24 mouse cellular contexts compared by ENCODE assay signal in genomic region chr3:89472280-89472679, GRCm38 (mm10). TPM values are rescaled to one million over a fixed set of nuclear protein-coding genes. Genes with fewer than 3 reads are reported as not detected.
DNase-seq lines count a peak whose midpoint lies in the region; ATAC-seq and TF ChIP-seq lines count a peak whose summit lies in the region.
"Had no signal": no experiment of that assay in that cellular context is flagged by ENCODE, and none has a peak within 500 bp of the region (broad histone marks: within the 10 kb centered on the region; RNA-seq: fewer than 3 reads in every experiment).

No protein-coding gene starts in this region.

- no peak for TF ChIP-seq CTCF in MEL (IDR thresholded peaks at IDR 0.05 in 2 of 3, conservative IDR thresholded peaks at IDR 0.05 in 1 of 3; ENCODE audit: control insufficient read depth in 1 of 3, insufficient read depth in 1 of 3, low read depth in 2 of 3, low read length in 3 of 3, poor library complexity in 1 of 3, severe bottlenecking in 1 of 3)

- peak; percentile 59; the same call in 1 of the 2 replicates for ATAC-seq in common myeloid progenitor, adult 5-6 weeks (replicated peaks; ENCODE audit: low read depth, poor library complexity, severe bottlenecking)
- peak; percentile 42; the same call in 1 of the 2 replicates for ATAC-seq in megakaryocyte progenitor cell, adult 5-6 weeks (replicated peaks; ENCODE audit: poor library complexity)
- no peak for ATAC-seq in inflammation-experienced regulatory T-cells, adult 6 months
- ATAC-seq: activated CD4-positive, CD25-positive, alpha-beta regulatory T cell, adult 4 months; CD4-positive, CD25-positive, alpha-beta regulatory T cell, adult 4 months; forebrain, embryonic 14.5 days; forebrain, embryonic 16.5 days; Patski had no signal

- H3K4me3 ChIP-seq in MEL (ENCODE audit: control insufficient read depth in 1 of 2, insufficient read depth in 1 of 2, low read depth in 2 of 2, low read length in 2 of 2), result no peak overlapping the region
- no peak overlapping the region for H3K4me3 ChIP-seq in midbrain, embryonic 10.5 days
- H3K4me3 ChIP-seq: embryonic facial prominence, embryonic 10.5 days; embryonic facial prominence, embryonic 12.5 days; forebrain, embryonic 12.5 days had no signal

- no peak overlapping the region for H3K27ac ChIP-seq in MEL (ENCODE audit: control insufficient read depth, low read depth, low read length)
- H3K27ac ChIP-seq in midbrain, embryonic 10.5 days (replicated peaks), result no peak overlapping the region
- H3K27ac ChIP-seq: embryonic facial prominence, embryonic 10.5 days; embryonic facial prominence, embryonic 12.5 days; forebrain, embryonic 12.5 days had no signal

- TF ChIP-seq POLR2A in MEL (IDR thresholded peaks at IDR 0.05; ENCODE audit: control insufficient read depth in 1 of 2, insufficient read depth in 1 of 2, low read depth in 1 of 2, low read length in 2 of 2, poor library complexity in 1 of 2), result no peak

- peaks cover 0 to 3% of the 10 kb centered on the region in 2 experiments; a peak in 1 of 4 replicates for H3K36me3 ChIP-seq in MEL (ENCODE audit: control insufficient read depth in 1 of 2, insufficient read depth in 2 of 2, low read length in 2 of 2)
- H3K36me3 ChIP-seq in midbrain, embryonic 10.5 days, result peaks cover 26% of the 10 kb centered on the region

- peak; percentile 19 to 28; a peak in 2 of 4 replicates for TF ChIP-seq EP300 in MEL (IDR thresholded peaks at IDR 0.05; ENCODE audit: low read depth in 1 of 2, low read length in 2 of 2)

- 85% methylated on average over 7 of the region's 7 CpGs for WGBS in midbrain, embryonic 10.5 days

- no peak overlapping the region for H3K9ac ChIP-seq in MEL (ENCODE audit: control insufficient read depth, low read depth, low read length, poor library complexity, severe bottlenecking)
- H3K9ac ChIP-seq: embryonic facial prominence, embryonic 12.5 days; forebrain, embryonic 12.5 days had no signal

- TF ChIP-seq RAD21 in MEL (IDR thresholded peaks at IDR 0.05; ENCODE audit: low read depth, low read length), result no peak

- H3K79me2 ChIP-seq in MEL (ENCODE audit: control insufficient read depth, insufficient read depth, low read length, poor library complexity), result no peaks in the 10 kb centered on the region

- H3K9me3 ChIP-seq in MEL (replicated peaks; ENCODE audit: insufficient read depth, low read length), result no peaks in the 10 kb centered on the region
- no peaks in the 10 kb centered on the region for H3K9me3 ChIP-seq in midbrain, embryonic 10.5 days (replicated peaks)
- H3K9me3 ChIP-seq: embryonic facial prominence, embryonic 10.5 days; embryonic facial prominence, embryonic 12.5 days; forebrain, embryonic 12.5 days; G1E had no signal

- peaks cover 0 to 8% of the 10 kb centered on the region in 2 experiments; a peak in 2 of 4 replicates for H3K4me1 ChIP-seq in MEL (ENCODE audit: control insufficient read depth in 1 of 2, insufficient read depth in 2 of 2, low read length in 2 of 2)
- H3K4me1 ChIP-seq in midbrain, embryonic 10.5 days, result no peaks in the 10 kb centered on the region
- H3K4me1 ChIP-seq: embryonic facial prominence, embryonic 12.5 days; forebrain, embryonic 12.5 days had no signal

- peak; percentile 79 for DNase-seq in MEL (ENCODE audit: low read depth, low spot score)
- DNase-seq in midbrain, embryonic 10.5 days (ENCODE audit: low spot score), result no peak
- DNase-seq: adrenal gland, adult 8-10 months; adrenal gland, postnatal 14 days; adrenal gland, postnatal 36 days; B cell, adult 2 months; cerebellum, adult 11-12 months; cerebellum, adult 2 months; cerebellum, adult 9-11 months; cerebellum, postnatal 14 days; cerebellum, postnatal 36 days had no signal

- no peaks in the 10 kb centered on the region for H3K27me3 ChIP-seq in MEL (ENCODE audit: control insufficient read depth in 1 of 2, insufficient read depth in 2 of 2, low read length in 2 of 2)
- H3K27me3 ChIP-seq in midbrain, embryonic 10.5 days (ENCODE audit: low read depth, poor library complexity, severe bottlenecking), result no peaks in the 10 kb centered on the region
- H3K27me3 ChIP-seq: CH12.LX; embryonic facial prominence, embryonic 12.5 days; forebrain, embryonic 12.5 days; Patski had no signal

TF ChIP-seq in MEL, 35 proteins besides CTCF, POLR2A, EP300 and RAD21:
- no peak for TF ChIP-seq ELF1 (IDR thresholded peaks at IDR 0.05; ENCODE audit: low read depth, low read length)
- peak; percentile 41; the same call in 1 of the 2 replicates for TF ChIP-seq RCOR1 (IDR thresholded peaks at IDR 0.05; ENCODE audit: low read depth, low read length)
- peak; percentile 91 for TF ChIP-seq TBP (IDR thresholded peaks at IDR 0.05; ENCODE audit: low read depth, low read length)
- TF ChIP-seq MYC (IDR thresholded peaks at IDR 0.05; ENCODE audit: low read depth, low read length), result 0 out of 2 replicates have a peak, but pooled peaks have one; percentile 26
TF ChIP-seq in MEL: peak in this region for 3.

RNA-seq across cellular contexts. Expression of gene Pmvk, which starts 17.9 kb away (rescaled TPM):
- 53.6 and 63.6 TPM in 2 replicates for total RNA-seq in MEL (2012; rRNA removed)
- 10 to 100 TPM in 1 of 2 experiments, not detected in 1; 75.7 TPM for polyA plus RNA-seq in MEL (2012; ENCODE audit: insufficient read depth in 1 of 2, insufficient read length in 2 of 2, low read depth in 1 of 2, low replicate concordance in 2 of 2, missing spikeins in 1 of 2)
- 20.7 and 22.1 TPM in 2 replicates for total RNA-seq in common myeloid progenitor, adult 5-6 weeks (2017)
- 14.7 and 14.8 TPM in 2 replicates for total RNA-seq in megakaryocyte progenitor cell, adult 5-6 weeks (2015)
- total RNA-seq in megakaryocyte progenitor cell, adult 5-6 weeks (2017), result 18.8 and 25.3 TPM in 2 replicates
- 10 to 100 TPM; 34.8 to 40.5 (median 39.0) TPM for polyA plus RNA-seq in inflammation-experienced regulatory T-cells, adult 6 months (2017; shearing (Covaris generic))
- 79.0 and 79.2 TPM in 2 replicates for polyA plus RNA-seq in midbrain, embryonic 10.5 days (2016; fragmentation: Nextera tagmentation; extraction: Ambion mirVana)

RNA-seq across cellular contexts. Expression of gene Pbxip1, which starts 35.8 kb away (rescaled TPM):
- 4.8 and 7.6 TPM in 2 replicates for total RNA-seq in MEL (2012; rRNA removed)
- 10 to 100 TPM in 1 of 2 experiments, not detected in 1; 10.7 TPM for polyA plus RNA-seq in MEL (2012; ENCODE audit: insufficient read depth in 1 of 2, insufficient read length in 2 of 2, low read depth in 1 of 2, low replicate concordance in 2 of 2, missing spikeins in 1 of 2)
- total RNA-seq in common myeloid progenitor, adult 5-6 weeks (2017), result 13.6 and 21.3 TPM in 2 replicates
- 5.2 and 6.1 TPM in 2 replicates for total RNA-seq in megakaryocyte progenitor cell, adult 5-6 weeks (2015)
- total RNA-seq in megakaryocyte progenitor cell, adult 5-6 weeks (2017), result 13.4 and 15.0 TPM in 2 replicates
- polyA plus RNA-seq in inflammation-experienced regulatory T-cells, adult 6 months (2017; shearing (Covaris generic)), result 10 to 100 TPM; 41.1 to 46.1 (median 42.2) TPM
- 18.6 and 19.9 TPM in 2 replicates for polyA plus RNA-seq in midbrain, embryonic 10.5 days (2016; fragmentation: Nextera tagmentation; extraction: Ambion mirVana)

RNA-seq across cellular contexts. Expression of gene Pygo2, which starts 42.3 kb away (rescaled TPM):
- total RNA-seq in MEL (2012; rRNA removed), result 50.8 and 61.1 TPM in 2 replicates
- polyA plus RNA-seq in MEL (2012; ENCODE audit: insufficient read depth in 1 of 2, insufficient read length in 2 of 2, low read depth in 1 of 2, low replicate concordance in 2 of 2, missing spikeins in 1 of 2), result 10 to 100 TPM in 1 of 2 experiments, not detected in 1; 50.3 TPM
- 13.5 and 13.9 TPM in 2 replicates for total RNA-seq in common myeloid progenitor, adult 5-6 weeks (2017)
- 18.9 and 25.2 TPM in 2 replicates for total RNA-seq in megakaryocyte progenitor cell, adult 5-6 weeks (2015)
- total RNA-seq in megakaryocyte progenitor cell, adult 5-6 weeks (2017), result 11.8 and 12.8 TPM in 2 replicates
- 1 to 10 TPM; 9.0 to 9.6 (median 9.5) TPM for polyA plus RNA-seq in inflammation-experienced regulatory T-cells, adult 6 months (2017; shearing (Covaris generic))
- polyA plus RNA-seq in midbrain, embryonic 10.5 days (2016; fragmentation: Nextera tagmentation; extraction: Ambion mirVana), result 41.9 and 43.3 TPM in 2 replicates

RNA-seq across cellular contexts. Expression of gene Kcnn3, which starts 47.7 kb away (rescaled TPM):
- total RNA-seq in MEL (2012; rRNA removed), result not detected in 2 replicates
- under 1 TPM in 1 of 2 experiments, not detected in 1; 0.04 TPM for polyA plus RNA-seq in MEL (2012; ENCODE audit: insufficient read depth in 1 of 2, insufficient read length in 2 of 2, low read depth in 1 of 2, low replicate concordance in 2 of 2, missing spikeins in 1 of 2)
- not detected in 2 replicates for total RNA-seq in common myeloid progenitor, adult 5-6 weeks (2017)
- total RNA-seq in megakaryocyte progenitor cell, adult 5-6 weeks (2015), result not detected in 2 replicates
- 0.03 TPM in 1 of 2 replicates, not detected in the other for total RNA-seq in megakaryocyte progenitor cell, adult 5-6 weeks (2017)
- not detected for polyA plus RNA-seq in inflammation-experienced regulatory T-cells, adult 6 months (2017; shearing (Covaris generic))
- 0.68 and 1.1 TPM in 2 replicates for polyA plus RNA-seq in midbrain, embryonic 10.5 days (2016; fragmentation: Nextera tagmentation; extraction: Ambion mirVana)
- total RNA-seq: CH12.LX had no signal
- polyA plus RNA-seq: activated CD4-positive, CD25-positive, alpha-beta regulatory T cell, adult 4 months; CD4-positive, CD25-positive, alpha-beta regulatory T cell, adult 4 months; G1E had no signal

RNA-seq across cellular contexts. Expression of gene Shc1, which starts 54.0 kb away (rescaled TPM):
- total RNA-seq in MEL (2012; rRNA removed), result 41.9 and 49.2 TPM in 2 replicates
- 10 to 100 TPM in 1 of 2 experiments, not detected in 1; 79.8 TPM for polyA plus RNA-seq in MEL (2012; ENCODE audit: insufficient read depth in 1 of 2, insufficient read length in 2 of 2, low read depth in 1 of 2, low replicate concordance in 2 of 2, missing spikeins in 1 of 2)
- total RNA-seq in common myeloid progenitor, adult 5-6 weeks (2017), result 28.2 and 41.0 TPM in 2 replicates
- total RNA-seq in megakaryocyte progenitor cell, adult 5-6 weeks (2015), result 41.4 and 42.8 TPM in 2 replicates
- 49.6 and 52.8 TPM in 2 replicates for total RNA-seq in megakaryocyte progenitor cell, adult 5-6 weeks (2017)
- polyA plus RNA-seq in inflammation-experienced regulatory T-cells, adult 6 months (2017; shearing (Covaris generic)), result 10 to 100 TPM; 31.2 to 34.1 (median 33.7) TPM
- 51.8 TPM in 2 replicates for polyA plus RNA-seq in midbrain, embryonic 10.5 days (2016; fragmentation: Nextera tagmentation; extraction: Ambion mirVana)
